Mouse (Mus musculus): ENCODE measurements around the gene Krtap5-3. TPM values are rescaled to one million over a fixed set of nuclear protein-coding genes. Genes with fewer than 3 reads are reported as not detected.

Krtap5-3 gene
- not detected for polyA plus RNA-seq (2014; fragmentation: Illumina TruSeq; extraction: RNeasy Lipid Tissue Mini Kit (QIAGEN cat#74804); ENCODE audit: insufficient read depth, low read depth, low replicate concordance)

DNA sequence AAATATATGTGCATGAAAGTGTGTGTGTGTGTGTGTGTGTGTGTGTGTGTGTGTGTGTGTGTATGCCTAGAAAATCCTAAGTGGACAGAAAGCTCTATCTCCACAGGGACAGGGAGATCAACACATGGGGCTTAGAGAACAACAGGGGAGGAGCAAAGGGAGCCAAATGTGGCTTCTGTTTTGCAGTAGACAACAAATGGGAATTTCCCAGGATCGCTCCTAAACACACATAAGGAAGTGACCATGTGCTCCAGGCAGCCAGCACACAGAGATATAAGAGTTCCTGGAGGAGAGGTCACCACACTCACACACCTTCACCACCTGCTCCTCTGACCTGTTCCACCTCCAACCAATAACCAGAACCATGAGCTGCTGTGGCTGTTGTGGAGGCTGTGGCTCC is at the start of gene Krtap5-3:
Krtap5-3 (plus strand) TSS at position 301 of the 400 bp plus-strand sequence.

GRCm38 (mm10) chr7:142157013-142157412 is 44.2 kb upstream of the Krtap5-3 start, which contains the start of gene Gm29735:
Gene Gm29735 (minus strand): TSS chr7:142157113.

DNA sequence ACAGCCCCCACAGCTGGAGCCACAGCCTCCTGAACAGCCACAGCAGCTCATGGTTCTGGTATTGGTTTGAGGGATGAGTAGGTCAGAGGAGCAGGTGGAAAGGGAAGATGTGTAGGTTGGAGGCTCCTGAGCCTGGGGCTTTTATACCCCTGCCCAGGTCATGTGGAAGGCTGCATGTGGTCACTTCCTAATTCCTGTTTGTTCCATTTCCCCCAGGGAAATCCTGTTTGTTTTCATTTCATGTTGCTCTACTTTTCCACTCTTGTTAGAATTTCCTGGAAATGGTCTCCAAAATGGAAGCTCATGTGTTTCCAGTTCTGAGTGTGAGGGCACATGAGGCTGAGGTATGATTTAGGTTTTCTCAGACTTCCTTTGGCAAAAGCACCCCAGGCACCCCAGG is 35.5 kb upstream of the Krtap5-3 start, which contains the start of gene Gm4553:
Gm4553 (minus strand) TSS at position 101 of the 400 bp plus-strand sequence.

DNA sequence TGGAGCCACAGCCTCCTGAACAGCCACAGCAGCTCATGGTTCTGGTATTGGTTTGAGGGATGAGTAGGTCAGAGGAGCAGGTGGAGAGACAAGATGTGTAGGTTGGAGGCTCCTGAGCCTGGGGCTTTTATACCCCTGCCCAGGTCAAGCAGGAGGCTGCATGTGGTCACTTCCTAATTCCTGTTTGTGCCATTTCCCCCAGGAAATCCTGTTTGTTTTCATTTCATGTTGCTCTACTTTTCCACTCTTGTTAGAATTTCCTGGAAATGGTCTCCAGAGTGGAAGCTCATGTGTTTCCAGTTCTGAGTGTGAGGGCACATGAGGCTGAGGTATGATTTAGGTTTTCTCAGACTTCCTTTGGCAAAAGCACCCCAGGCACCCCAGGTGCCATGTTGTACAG is 25.3 kb upstream of the Krtap5-3 start, which contains the start of gene Krtap5-2:
Krtap5-2 (minus strand) TSS at position 101 of the 400 bp plus-strand sequence.

DNA sequence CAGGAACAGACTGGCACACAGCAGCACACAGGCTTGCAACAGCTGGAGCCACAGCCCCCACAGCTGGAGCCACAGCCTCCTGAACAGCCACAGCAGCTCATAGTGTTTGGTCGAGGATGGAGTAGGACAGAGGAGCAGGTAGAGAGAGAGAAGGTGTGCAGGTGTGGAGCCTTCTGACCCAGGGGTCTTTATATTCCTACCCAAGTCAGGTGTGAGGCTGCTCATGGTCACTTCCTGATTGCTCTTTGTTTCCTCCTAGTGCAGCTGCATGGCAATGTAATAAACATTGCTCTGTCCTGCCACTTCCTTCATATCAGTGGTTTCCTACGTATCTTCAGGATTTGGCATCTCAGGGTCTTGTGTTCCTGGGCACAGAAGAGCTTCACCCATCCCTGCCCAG is 10.9 kb upstream of the Krtap5-3 start, which contains the start of gene Gm10153:
Gm10153 (minus strand) TSS at position 101 of the 400 bp plus-strand sequence.

DNA sequence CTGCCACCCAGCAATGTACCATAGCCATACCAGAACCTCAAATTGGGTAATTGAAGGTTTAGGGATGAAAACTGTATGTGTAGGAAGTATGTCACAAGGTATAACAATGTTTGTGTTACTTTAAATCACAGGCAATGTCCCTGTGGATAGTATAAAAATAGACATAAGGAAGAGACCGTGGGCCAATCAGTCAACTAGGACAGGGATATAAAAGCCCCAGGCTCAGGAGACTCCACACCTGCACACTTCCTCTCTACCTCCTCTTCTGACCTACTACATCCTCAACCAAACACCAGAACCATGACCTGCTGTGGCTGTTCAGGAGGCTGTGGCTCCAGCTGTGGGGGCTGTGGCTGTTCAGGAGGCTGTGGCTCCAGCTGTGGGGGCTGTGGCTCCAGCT is 10.4 kb downstream of the Krtap5-3 start, which contains the start of gene Gm7579:
Gm7579 (plus strand) TSS at position 301 of the 400 bp plus-strand sequence.

DNA sequence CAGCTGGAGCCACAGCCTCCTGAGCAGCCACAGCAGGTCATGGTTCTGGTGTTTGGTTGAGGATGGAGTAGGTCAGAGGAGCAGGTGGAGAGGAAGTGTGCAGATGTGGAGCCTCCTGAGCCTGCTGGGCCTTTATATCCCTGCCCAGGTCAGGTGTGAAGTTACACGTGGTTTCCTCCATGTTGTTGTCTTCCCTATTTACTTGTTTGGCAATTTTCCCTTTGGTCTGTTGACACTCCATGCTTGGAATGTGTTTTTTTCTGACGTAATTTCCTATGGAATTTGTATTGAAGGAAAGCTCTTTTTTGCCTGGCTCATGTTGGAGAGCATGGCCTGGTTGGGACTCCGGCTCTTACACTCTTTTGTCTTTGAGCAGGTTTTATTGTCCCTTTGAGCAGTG is 28.7 kb downstream of the Krtap5-3 start, which contains the start of gene Krtap5-5:
Krtap5-5 (minus strand) TSS at position 101 of the 400 bp plus-strand sequence.

DNA sequence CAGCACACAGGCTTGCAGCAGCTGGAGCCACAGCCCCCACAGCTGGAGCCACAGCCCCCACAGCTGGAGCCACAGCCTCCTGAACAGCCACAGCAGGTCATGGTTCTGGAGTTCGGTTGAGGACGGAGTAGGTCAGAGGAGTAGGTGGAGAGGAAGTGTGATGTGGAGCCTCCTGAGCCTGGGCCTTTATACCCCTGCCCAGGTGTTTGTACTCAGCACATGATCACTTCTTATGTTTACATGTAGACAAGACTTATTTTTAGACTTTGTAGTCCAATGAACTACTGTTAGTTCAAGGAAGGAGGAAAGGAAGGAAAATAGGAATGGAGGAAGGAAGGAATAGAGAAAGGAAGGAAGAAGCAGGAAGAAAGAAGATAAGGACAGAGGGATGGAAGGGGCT is 39.8 kb downstream of the Krtap5-3 start, which contains the start of gene Gm40460:
Gm40460 (minus strand) TSS at position 101 of the 400 bp plus-strand sequence.

Other genes starting within 250 kb of the Krtap5-3 start
- gene Mob2, start 140.3 kb upstream of the Krtap5-3 start, polyA plus RNA-seq (2014; fragmentation: Illumina TruSeq; extraction: RNeasy Lipid Tissue Mini Kit (QIAGEN cat#74804); ENCODE audit: insufficient read depth, low read depth, low replicate concordance), result 60.9 TPM
- gene Dusp8, start 105.5 kb upstream of the Krtap5-3 start, polyA plus RNA-seq (2014; fragmentation: Illumina TruSeq; extraction: RNeasy Lipid Tissue Mini Kit (QIAGEN cat#74804); ENCODE audit: insufficient read depth, low read depth, low replicate concordance), result 10.8 TPM
- not detected for gene Gm45618, start 80.6 kb upstream of the Krtap5-3 start, polyA plus RNA-seq (2014; fragmentation: Illumina TruSeq; extraction: RNeasy Lipid Tissue Mini Kit (QIAGEN cat#74804); ENCODE audit: insufficient read depth, low read depth, low replicate concordance)
- gene Gm39115, start 65.3 kb upstream of the Krtap5-3 start, polyA plus RNA-seq (2014; fragmentation: Illumina TruSeq; extraction: RNeasy Lipid Tissue Mini Kit (QIAGEN cat#74804); ENCODE audit: insufficient read depth, low read depth, low replicate concordance), result not detected
- gene Gm45337, start 56.8 kb upstream of the Krtap5-3 start, polyA plus RNA-seq (2014; fragmentation: Illumina TruSeq; extraction: RNeasy Lipid Tissue Mini Kit (QIAGEN cat#74804); ENCODE audit: insufficient read depth, low read depth, low replicate concordance), result not detected
- not detected for gene Gm29735, start 44.3 kb upstream of the Krtap5-3 start, polyA plus RNA-seq (2014; fragmentation: Illumina TruSeq; extraction: RNeasy Lipid Tissue Mini Kit (QIAGEN cat#74804); ENCODE audit: insufficient read depth, low read depth, low replicate concordance)
- gene Gm4553, start 35.6 kb upstream of the Krtap5-3 start, polyA plus RNA-seq (2014; fragmentation: Illumina TruSeq; extraction: RNeasy Lipid Tissue Mini Kit (QIAGEN cat#74804); ENCODE audit: insufficient read depth, low read depth, low replicate concordance), result not detected
- not detected for gene Krtap5-2, start 25.4 kb upstream of the Krtap5-3 start, polyA plus RNA-seq (2014; fragmentation: Illumina TruSeq; extraction: RNeasy Lipid Tissue Mini Kit (QIAGEN cat#74804); ENCODE audit: insufficient read depth, low read depth, low replicate concordance)
- gene Gm10153, start 11.0 kb upstream of the Krtap5-3 start, polyA plus RNA-seq (2014; fragmentation: Illumina TruSeq; extraction: RNeasy Lipid Tissue Mini Kit (QIAGEN cat#74804); ENCODE audit: insufficient read depth, low read depth, low replicate concordance), result not detected
- not detected for gene Gm7579, start 10.5 kb downstream of the Krtap5-3 start, polyA plus RNA-seq (2014; fragmentation: Illumina TruSeq; extraction: RNeasy Lipid Tissue Mini Kit (QIAGEN cat#74804); ENCODE audit: insufficient read depth, low read depth, low replicate concordance)
- gene Krtap5-5, start 28.6 kb downstream of the Krtap5-3 start, polyA plus RNA-seq (2014; fragmentation: Illumina TruSeq; extraction: RNeasy Lipid Tissue Mini Kit (QIAGEN cat#74804); ENCODE audit: insufficient read depth, low read depth, low replicate concordance), result not detected
- not detected for gene Gm40460, start 39.7 kb downstream of the Krtap5-3 start, polyA plus RNA-seq (2014; fragmentation: Illumina TruSeq; extraction: RNeasy Lipid Tissue Mini Kit (QIAGEN cat#74804); ENCODE audit: insufficient read depth, low read depth, low replicate concordance)
- gene Gm2431, start 57.0 kb downstream of the Krtap5-3 start, polyA plus RNA-seq (2014; fragmentation: Illumina TruSeq; extraction: RNeasy Lipid Tissue Mini Kit (QIAGEN cat#74804); ENCODE audit: insufficient read depth, low read depth, low replicate concordance), result not detected
- gene Gm4559, start 73.0 kb downstream of the Krtap5-3 start, polyA plus RNA-seq (2014; fragmentation: Illumina TruSeq; extraction: RNeasy Lipid Tissue Mini Kit (QIAGEN cat#74804); ENCODE audit: insufficient read depth, low read depth, low replicate concordance), result not detected
- not detected for gene Krtap5-1, start 95.8 kb downstream of the Krtap5-3 start, polyA plus RNA-seq (2014; fragmentation: Illumina TruSeq; extraction: RNeasy Lipid Tissue Mini Kit (QIAGEN cat#74804); ENCODE audit: insufficient read depth, low read depth, low replicate concordance)
- not detected for gene Krtap5-4, start 102.2 kb downstream of the Krtap5-3 start, polyA plus RNA-seq (2014; fragmentation: Illumina TruSeq; extraction: RNeasy Lipid Tissue Mini Kit (QIAGEN cat#74804); ENCODE audit: insufficient read depth, low read depth, low replicate concordance)
- gene Ifitm10, start 172.4 kb downstream of the Krtap5-3 start, polyA plus RNA-seq (2014; fragmentation: Illumina TruSeq; extraction: RNeasy Lipid Tissue Mini Kit (QIAGEN cat#74804); ENCODE audit: insufficient read depth, low read depth, low replicate concordance), result 17.5 TPM
- not detected for gene Gm49369, start 181.3 kb downstream of the Krtap5-3 start, polyA plus RNA-seq (2014; fragmentation: Illumina TruSeq; extraction: RNeasy Lipid Tissue Mini Kit (QIAGEN cat#74804); ENCODE audit: insufficient read depth, low read depth, low replicate concordance)
- 568 TPM for gene Ctsd, start 186.7 kb downstream of the Krtap5-3 start, polyA plus RNA-seq (2014; fragmentation: Illumina TruSeq; extraction: RNeasy Lipid Tissue Mini Kit (QIAGEN cat#74804); ENCODE audit: insufficient read depth, low read depth, low replicate concordance)
- gene Syt8, start 233.5 kb downstream of the Krtap5-3 start, polyA plus RNA-seq (2014; fragmentation: Illumina TruSeq; extraction: RNeasy Lipid Tissue Mini Kit (QIAGEN cat#74804); ENCODE audit: insufficient read depth, low read depth, low replicate concordance), result not detected
- gene Tnni2, start 240.4 kb downstream of the Krtap5-3 start, polyA plus RNA-seq (2014; fragmentation: Illumina TruSeq; extraction: RNeasy Lipid Tissue Mini Kit (QIAGEN cat#74804); ENCODE audit: insufficient read depth, low read depth, low replicate concordance), result 10.7 TPM